8 mouse cellular contexts compared by ENCODE assay signal in genomic region chr5:123390536-123391441, GRCm38 (mm10). TPM values are rescaled to one million over a fixed set of nuclear protein-coding genes. Genes with fewer than 3 reads are reported as not detected.
DNase-seq lines count a peak whose midpoint lies in the region; ATAC-seq and TF ChIP-seq lines count a peak whose summit lies in the region.

No protein-coding gene starts in this region.

- H3K4me2 ChIP-seq in intestine, postnatal 0 days (replicated peaks; ENCODE audit: low read depth), result peak overlapping the region; percentile 57
- H3K4me2 ChIP-seq in neural tube, embryonic 14.5 days (ENCODE audit: low read depth, low read length), result peak overlapping the region; percentile 68

- no peaks in the 10 kb centered on the region for H3K27me3 ChIP-seq in intestine, postnatal 0 days (replicated peaks; ENCODE audit: control insufficient read depth, insufficient read depth, low read length)
- no peaks in the 10 kb centered on the region for H3K27me3 ChIP-seq in neural tube, embryonic 14.5 days (ENCODE audit: control insufficient read depth, insufficient read depth, low read length)

- DNase-seq in left cerebral cortex, adult 2 months (ENCODE audit: extremely low spot score in 1 of 2, low spot score in 2 of 2), result no peak
- DNase-seq in left cerebral cortex, postnatal 36 days (ENCODE audit: low spot score in 2 of 2), result no peak
- no peak for DNase-seq in testis, postnatal 10 days (ENCODE audit: low spot score)
- no peak for DNase-seq in adrenal gland, postnatal 36 days
- no peak for DNase-seq in right cerebral cortex, postnatal 4 days

- H3K4me3 ChIP-seq in left cerebral cortex, adult 2 months, result peak overlapping the region; percentile 32; the same call in 1 of the 2 replicates
- H3K4me3 ChIP-seq in embryonic fibroblast, embryonic 13.5 days (ENCODE audit: insufficient read depth, low read length), result peak overlapping the region; percentile 31
- H3K4me3 ChIP-seq in intestine, postnatal 0 days (ENCODE audit: low read depth, low read length), result peak overlapping the region; percentile 21
- H3K4me3 ChIP-seq in neural tube, embryonic 14.5 days (ENCODE audit: low read depth, low read length), result peak overlapping the region; percentile 29

- peaks cover 5% of the 10 kb centered on the region; the same call in 1 of the 2 replicates for H3K4me1 ChIP-seq in embryonic fibroblast, embryonic 13.5 days (ENCODE audit: control insufficient read depth, insufficient read depth, low read length)
- no peaks in the 10 kb centered on the region for H3K4me1 ChIP-seq in intestine, postnatal 0 days (replicated peaks; ENCODE audit: control insufficient read depth, insufficient read depth, low read length)
- H3K4me1 ChIP-seq in neural tube, embryonic 14.5 days (ENCODE audit: control insufficient read depth, insufficient read depth, low read length), result peaks cover 8% of the 10 kb centered on the region

- no peak; the same call in 1 of the 2 replicates for TF ChIP-seq POLR2A in embryonic fibroblast, embryonic 13.5 days (IDR thresholded peaks at IDR 0.05; ENCODE audit: low read depth, low read length)

- no peak for TF ChIP-seq CTCF in left cerebral cortex, adult 2 months (IDR thresholded peaks at IDR 0.05)
- TF ChIP-seq CTCF in embryonic fibroblast, embryonic 13.5 days (IDR thresholded peaks at IDR 0.05; ENCODE audit: borderline replicate concordance, insufficient read depth, low read length), result no peak
- no peak for TF ChIP-seq CTCF in intestine, postnatal 0 days (IDR thresholded peaks at IDR 0.05; ENCODE audit: low read depth)

- H3K9ac ChIP-seq in intestine, postnatal 0 days (ENCODE audit: low read depth, low read length), result peak overlapping the region; percentile 40; the same call in 1 of the 2 replicates
- H3K9ac ChIP-seq in neural tube, embryonic 14.5 days (replicated peaks; ENCODE audit: low read depth, low read length), result peak overlapping the region; percentile 34; the same call in 1 of the 2 replicates

- H3K36me3 ChIP-seq in intestine, postnatal 0 days (ENCODE audit: control insufficient read depth, insufficient read depth), result no peaks in the 10 kb centered on the region
- H3K36me3 ChIP-seq in neural tube, embryonic 14.5 days (ENCODE audit: control insufficient read depth, insufficient read depth, low read length), result no peaks in the 10 kb centered on the region

- no peak overlapping the region for H3K27ac ChIP-seq in left cerebral cortex, adult 2 months
- H3K27ac ChIP-seq in embryonic fibroblast, embryonic 13.5 days (ENCODE audit: insufficient read depth, low read length), result no peak overlapping the region
- no peak overlapping the region for H3K27ac ChIP-seq in intestine, postnatal 0 days (ENCODE audit: low read depth, low read length)
- H3K27ac ChIP-seq in neural tube, embryonic 14.5 days (ENCODE audit: low read depth, low read length), result no peak overlapping the region

- intact Hi-C loops in left cerebral cortex, adult 2 months (cut with DNase I), result loop anchor here (5.0 kb wide), 1 partner anchor 42 kb away; no protein-coding TSS in a partner anchor
- intact Hi-C loops in left cerebral cortex, postnatal 36 days (cut with DNase I), result no loop called here

- 14% methylated on average over 16 of the region's 17 CpGs for WGBS in intestine, postnatal 0 days
- WGBS in neural tube, embryonic 14.5 days, result 5% methylated on average over 16 of the region's 17 CpGs

- ATAC-seq in intestine, postnatal 0 days, result no peak
- no peak for ATAC-seq in neural tube, embryonic 14.5 days (ENCODE audit: low read depth)

- H3K9me3 ChIP-seq in intestine, postnatal 0 days (ENCODE audit: control insufficient read depth), result no peaks in the 10 kb centered on the region
- H3K9me3 ChIP-seq in neural tube, embryonic 14.5 days (ENCODE audit: control insufficient read depth, low read length), result no peaks in the 10 kb centered on the region

RNA-seq across cellular contexts. Expression of gene Mlxip, which starts 3.8 kb away (rescaled TPM):
- 10 to 100 TPM; 20.5 to 20.8 TPM for total RNA-seq in left cerebral cortex, adult 2 months (2021)
- total RNA-seq in left cerebral cortex, postnatal 36 days (2021), result 10 to 100 TPM; 15.3 to 19.4 TPM
- polyA plus RNA-seq in embryonic fibroblast, embryonic 13.5 days (2011; ENCODE audit: insufficient read length, low read depth, missing spikeins), result 22.4 and 24.1 TPM in 2 replicates
- 17.8 and 18.4 TPM in 2 replicates for polyA plus RNA-seq in intestine, postnatal 0 days (2015; fragmentation: Nextera tagmentation; extraction: Ambion mirVana)
- polyA plus RNA-seq in neural tube, embryonic 14.5 days (2014; fragmentation: Nextera tagmentation; extraction: Ambion mirVana), result 24.4 and 26.7 TPM in 2 replicates
- 10 to 100 TPM; 22.7 to 25.9 TPM for total RNA-seq in adrenal gland, postnatal 36 days (2021)

RNA-seq across cellular contexts. Expression of gene Bcl7a, which starts 47.2 kb away (rescaled TPM):
- 10 to 100 TPM; 65.4 to 68.2 TPM for total RNA-seq in left cerebral cortex, adult 2 months (2021)
- total RNA-seq in left cerebral cortex, postnatal 36 days (2021), result 10 to 100 TPM; 69.0 to 71.7 TPM
- polyA plus RNA-seq in embryonic fibroblast, embryonic 13.5 days (2011; ENCODE audit: insufficient read length, low read depth, missing spikeins), result 9.9 and 11.2 TPM in 2 replicates
- polyA plus RNA-seq in intestine, postnatal 0 days (2015; fragmentation: Nextera tagmentation; extraction: Ambion mirVana), result 4.2 and 4.7 TPM in 2 replicates
- 38.7 and 40.8 TPM in 2 replicates for polyA plus RNA-seq in neural tube, embryonic 14.5 days (2014; fragmentation: Nextera tagmentation; extraction: Ambion mirVana)
- total RNA-seq in adrenal gland, postnatal 36 days (2021), result 10 to 100 TPM in 1 of 2 experiments, 1 to 10 TPM in 1; 7.0 to 10.1 TPM

Comparison
In these comparisons a context has a peak if more than half of its experiments do, and no peak if none do; other contexts are left out.
1. RNA of gene Bcl7a, which starts 47.2 kb away (total RNA-seq): 69.0 to 71.7 TPM in left cerebral cortex, postnatal 36 days and 65.4 to 68.2 TPM in left cerebral cortex, adult 2 months; 7.0 to 10.1 TPM in adrenal gland, postnatal 36 days; every median in the first group is over 4 times any median in the second.
2. Peak in every context shown above with its lines, with median percentiles within 50 percentile points of each other: H3K4me3 ChIP-seq.